Mouse (Mus musculus) G1E (cell line): ENCODE measurements at regions not wholly inside any gene's neighbourhood (a gene's known extent, or its start where the extent isn't known, plus 50 kb on each side); places are given as distances from the start of the nearest gene placed in this dataset.
"Not testable (repeated sequence)": the region's sequence is repeated elsewhere in the genome, so short reads cannot be mapped to it uniquely, and the experiment has no call there.

Experiments
- CTCF ChIP-seq: IDR thresholded peaks from 2 replicates; pipeline ENCODE4 v1.5.1; 2012; ENCODE audit warnings: low read depth, low read length, inconsistent platforms, mixed read lengths
- GATA2 ChIP-seq: IDR thresholded peaks from 2 replicates; pipeline ENCODE4 v1.6.1; 2012; ENCODE audit warnings: low read depth, low read length, inconsistent platforms, borderline replicate concordance
- POLR2AphosphoS5 ChIP-seq: IDR thresholded peaks from 2 replicates; pipeline ENCODE4 v1.6.1; 2012; ENCODE audit warnings: low read depth, low read length, inconsistent platforms; ENCODE audit not compliant: insufficient replicate concordance
- TAL1 ChIP-seq: conservative IDR thresholded peaks from 2 replicates; pipeline ENCODE4 v1.6.1; 2012; ENCODE audit warnings: low read depth, low read length, inconsistent platforms, mixed read lengths

DNA sequence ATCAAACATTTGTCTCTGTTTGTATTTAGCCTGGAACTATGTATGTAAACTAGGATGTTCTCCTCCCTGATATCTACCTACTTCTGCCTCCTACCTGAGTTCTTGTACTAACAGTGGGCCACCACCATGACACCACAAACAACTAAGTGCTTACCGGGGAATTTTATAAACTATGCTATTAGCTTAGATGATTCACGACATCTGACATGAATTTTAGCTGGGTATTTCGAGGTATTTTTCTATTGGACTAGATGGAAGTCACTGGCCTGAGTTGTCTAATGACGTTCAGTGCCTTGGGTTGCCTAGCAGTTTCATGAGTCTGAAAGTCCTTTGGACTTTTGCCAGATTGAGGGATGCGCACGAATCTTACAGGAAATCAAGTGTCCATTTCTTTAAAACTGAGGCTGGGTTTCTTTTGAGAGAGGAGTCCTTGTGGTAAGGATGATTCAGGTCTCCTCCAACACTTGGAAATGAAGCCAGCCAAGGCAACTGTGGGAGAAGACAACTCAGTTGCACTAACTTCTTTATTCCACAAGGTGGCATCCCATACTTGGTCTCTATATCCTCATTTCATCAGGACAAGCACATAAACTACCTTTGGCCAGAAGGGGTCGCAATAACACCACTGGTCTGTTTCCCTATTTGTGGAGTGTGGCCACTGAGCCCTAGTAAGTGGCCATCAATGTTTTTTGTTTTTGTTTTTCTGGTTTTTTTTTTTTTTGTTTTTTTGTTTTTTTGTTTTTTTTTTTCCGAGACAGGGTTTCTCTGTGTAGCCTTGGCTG, 131.4 kb upstream of the Gdi2 start:
- TF ChIP-seq CTCF, result peak; percentile 68
- TF ChIP-seq POLR2AphosphoS5, GATA2, TAL1: not testable (repeated sequence)
